ENCODE assay signal across 9 mouse cellular contexts in the genomic region with DNA sequence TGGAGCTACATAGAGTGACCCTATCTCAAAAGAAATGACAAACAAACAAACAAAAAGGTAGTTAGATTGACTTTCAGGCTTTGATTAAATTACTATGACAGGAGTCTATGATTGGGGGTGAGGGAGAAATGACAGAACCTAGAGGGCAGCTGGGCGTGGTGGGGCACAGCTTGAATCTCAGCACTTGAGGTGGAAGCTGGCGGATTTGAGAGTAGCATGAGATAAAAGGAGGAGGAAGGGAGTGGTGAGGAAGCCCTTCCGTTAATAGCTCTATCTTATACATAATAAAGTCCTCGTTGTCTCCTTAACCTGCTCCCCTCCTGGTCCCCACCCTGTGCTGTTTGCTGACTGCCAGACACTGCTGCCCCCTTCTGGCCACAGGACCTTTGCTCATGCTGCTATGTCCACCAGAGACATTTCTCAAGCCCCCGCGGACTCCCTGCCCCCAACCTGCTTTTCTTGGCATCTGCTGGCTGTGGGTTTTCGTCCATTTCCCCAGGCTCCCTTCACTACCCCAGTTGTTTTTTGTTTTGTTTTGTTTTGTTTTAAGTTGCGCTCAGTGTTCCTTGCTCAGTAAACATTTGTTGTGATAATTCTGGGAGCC. TPM values are rescaled to one million over a fixed set of nuclear protein-coding genes. Genes with fewer than 3 reads are reported as not detected.
DNase-seq lines count a peak whose midpoint lies in the region; ATAC-seq and TF ChIP-seq lines count a peak whose summit lies in the region.
"Had no signal": no experiment of that assay in that cellular context is flagged by ENCODE, and none has a peak within 500 bp of the region (broad histone marks: within the 10 kb centered on the region; RNA-seq: fewer than 3 reads in every experiment).

No protein-coding gene starts in this region.

- peaks cover 3% of the 10 kb centered on the region for H3K79me2 ChIP-seq in CH12.LX (replicated peaks; ENCODE audit: control insufficient read depth, extremely low read depth, insufficient read depth, poor library complexity, severe bottlenecking)

- peak; percentile 56 for ATAC-seq in heart, postnatal 0 days (ENCODE audit: insufficient read depth, low read depth)
- ATAC-seq in intestine, embryonic 15.5 days: peak; percentile 46
- ATAC-seq in lung, postnatal 0 days: peak; percentile 80

- no peak for TF ChIP-seq POLR2A in CH12.LX (IDR thresholded peaks at IDR 0.05; ENCODE audit: low read depth, low read length)
- no peak for TF ChIP-seq POLR2A in bone marrow macrophage, adult 2 months (IDR thresholded peaks at IDR 0.05; ENCODE audit: borderline replicate concordance, low read depth, low read length)

- H3K36me3 ChIP-seq in heart, postnatal 0 days (replicated peaks; ENCODE audit: control insufficient read depth, insufficient read depth, low read length): no peaks in the 10 kb centered on the region
- peaks cover 0 to 26% of the 10 kb centered on the region in 2 experiments for H3K36me3 ChIP-seq in CH12.LX (replicated peaks in 1 of 2; ENCODE audit: control insufficient read depth in 1 of 2, insufficient read depth in 1 of 2, low read length in 1 of 2)
- no peaks in the 10 kb centered on the region for H3K36me3 ChIP-seq in intestine, embryonic 15.5 days
- H3K36me3 ChIP-seq in lung, postnatal 0 days (ENCODE audit: insufficient read depth, low read length): no peaks in the 10 kb centered on the region

- in situ Hi-C loops in CH12.LX (cut with MboI; ENCODE audit: low pct_ligation_motif_present, low pct_unique_long_range_greater_than_20kb, low sequenced_read_pairs): loop anchor here (5.0 kb wide), 1 partner anchor 51 kb away; the partner anchor contains the start of gene Lin37

- no peak overlapping the region for H3K4me3 ChIP-seq in heart, postnatal 0 days (ENCODE audit: low read depth, low read length)
- no peak overlapping the region for H3K4me3 ChIP-seq in CH12.LX (replicated peaks in 1 of 3; ENCODE audit: low read depth in 2 of 3, low read length in 2 of 3, poor library complexity in 1 of 3)
- no peak overlapping the region for H3K4me3 ChIP-seq in bone marrow macrophage, adult 2 months (ENCODE audit: insufficient read depth, low read length)
- no peak overlapping the region for H3K4me3 ChIP-seq in intestine, embryonic 15.5 days (replicated peaks)
- H3K4me3 ChIP-seq in lung, postnatal 0 days (ENCODE audit: low read depth, low read length): no peak overlapping the region
- H3K4me3 ChIP-seq: myocyte had no signal

- TF ChIP-seq CTCF in heart, postnatal 0 days (IDR thresholded peaks at IDR 0.05; ENCODE audit: low read depth): peak; percentile 71
- peak; percentile 68 to 95 for TF ChIP-seq CTCF in CH12.LX (conservative IDR thresholded peaks at IDR 0.05 in 1 of 2, IDR thresholded peaks at IDR 0.05 in 1 of 2; ENCODE audit: low read depth in 2 of 2, low read length in 2 of 2)
- TF ChIP-seq CTCF in bone marrow macrophage, adult 2 months (IDR thresholded peaks at IDR 0.05; ENCODE audit: low read depth, low read length): peak; percentile 77
- peak; percentile 85 for TF ChIP-seq CTCF in lung, postnatal 0 days (IDR thresholded peaks at IDR 0.05)

- dilution Hi-C loops in CH12.LX (cut with MboI; ENCODE audit: extremely low pct_ligation_motif_present, extremely low pct_unique_long_range_greater_than_20kb, low sequenced_read_pairs): no loop called here

- H3K9me3 ChIP-seq in heart, postnatal 0 days (replicated peaks; ENCODE audit: control insufficient read depth, low read length): no peaks in the 10 kb centered on the region
- H3K9me3 ChIP-seq in CH12.LX (replicated peaks; ENCODE audit: low read length): no peaks in the 10 kb centered on the region
- no peaks in the 10 kb centered on the region for H3K9me3 ChIP-seq in intestine, embryonic 15.5 days
- no peaks in the 10 kb centered on the region for H3K9me3 ChIP-seq in lung, postnatal 0 days (ENCODE audit: low read length)

- 25% methylated on average over 8 of the region's 8 CpGs for WGBS in heart, postnatal 0 days
- WGBS in intestine, embryonic 15.5 days: 25% methylated on average over 8 of the region's 8 CpGs
- 17% methylated on average over 8 of the region's 8 CpGs for WGBS in lung, postnatal 0 days

- TF ChIP-seq EP300 in heart, postnatal 0 days (IDR thresholded peaks at IDR 0.05; ENCODE audit: low read depth): no peak
- TF ChIP-seq EP300 in CH12.LX (IDR thresholded peaks at IDR 0.05; ENCODE audit: low read length): 0 out of 2 replicates have a peak, but pooled peaks have one; percentile 9
- 0 out of 2 replicates have a peak, but pooled peaks have one; percentile 39 for TF ChIP-seq EP300 in lung, postnatal 0 days (IDR thresholded peaks at IDR 0.05)

- no peak overlapping the region for H3K9ac ChIP-seq in heart, postnatal 0 days (replicated peaks; ENCODE audit: low read depth, low read length)
- no peak overlapping the region for H3K9ac ChIP-seq in CH12.LX (ENCODE audit: insufficient read depth, low read depth)
- H3K9ac ChIP-seq in intestine, embryonic 15.5 days: no peak overlapping the region
- no peak overlapping the region for H3K9ac ChIP-seq in lung, postnatal 0 days (replicated peaks; ENCODE audit: low read depth)

- no peaks in the 10 kb centered on the region for H3K27me3 ChIP-seq in heart, postnatal 0 days (ENCODE audit: control insufficient read depth, insufficient read depth, low read length)
- H3K27me3 ChIP-seq in CH12.LX (replicated peaks): no peaks in the 10 kb centered on the region
- no peaks in the 10 kb centered on the region for H3K27me3 ChIP-seq in intestine, embryonic 15.5 days (replicated peaks)
- H3K27me3 ChIP-seq in lung, postnatal 0 days (replicated peaks; ENCODE audit: insufficient read depth, low read length): no peaks in the 10 kb centered on the region

- DNase-seq in heart, postnatal 0 days (ENCODE audit: low spot score): peak; percentile 60
- DNase-seq in heart, adult 11 months: no peak
- peak; percentile 85 for DNase-seq in CH12.LX (ENCODE audit: extremely low read depth)
- DNase-seq in lung, postnatal 0 days (ENCODE audit: low spot score): peak; percentile 76
- peak; percentile 64 to 86 for DNase-seq in spleen, postnatal 4 days (ENCODE audit: low spot score in 2 of 2)
- no peak for DNase-seq in right cerebral cortex, postnatal 4 days

- H3K27ac ChIP-seq in heart, postnatal 0 days (ENCODE audit: low read depth): no peak overlapping the region
- no peak overlapping the region for H3K27ac ChIP-seq in CH12.LX (ENCODE audit: insufficient read depth, low read depth)
- no peak overlapping the region for H3K27ac ChIP-seq in bone marrow macrophage, adult 2 months (ENCODE audit: insufficient read depth, low read depth, low read length)
- no peak overlapping the region for H3K27ac ChIP-seq in intestine, embryonic 15.5 days
- no peak overlapping the region for H3K27ac ChIP-seq in lung, postnatal 0 days (ENCODE audit: low read length)

- TF ChIP-seq RAD21 in CH12.LX (IDR thresholded peaks at IDR 0.05; ENCODE audit: low read depth, low read length): peak; percentile 96

- H3K4me1 ChIP-seq in heart, postnatal 0 days (ENCODE audit: control insufficient read depth, insufficient read depth): peaks cover 8% of the 10 kb centered on the region; the same call in 1 of the 2 replicates
- peaks cover 23 to 29% of the 10 kb centered on the region in 2 experiments for H3K4me1 ChIP-seq in CH12.LX (ENCODE audit: control insufficient read depth in 1 of 2, insufficient read depth in 2 of 2)
- H3K4me1 ChIP-seq in bone marrow macrophage, adult 2 months (ENCODE audit: control insufficient read depth, insufficient read depth, low read length): no peaks in the 10 kb centered on the region
- H3K4me1 ChIP-seq in intestine, embryonic 15.5 days (replicated peaks): peaks cover 16% of the 10 kb centered on the region
- H3K4me1 ChIP-seq in lung, postnatal 0 days (ENCODE audit: insufficient read depth, low read depth, low read length): no peaks in the 10 kb centered on the region

- no peak overlapping the region for H3K4me2 ChIP-seq in heart, postnatal 0 days (ENCODE audit: low read depth, low read length)
- no peak overlapping the region for H3K4me2 ChIP-seq in CH12.LX (ENCODE audit: insufficient read depth, low read depth, poor library complexity, severe bottlenecking)
- H3K4me2 ChIP-seq in intestine, embryonic 15.5 days (replicated peaks): no peak overlapping the region
- no peak overlapping the region for H3K4me2 ChIP-seq in lung, postnatal 0 days (replicated peaks; ENCODE audit: low read depth, low read length)

RNA-seq across cellular contexts. Expression of gene Upk1a, which starts 4.8 kb away (rescaled TPM):
- total RNA-seq in heart, postnatal 0 days (2014; rRNA removed; ENCODE audit: low replicate concordance): 1.1 and 73.4 TPM in 2 replicates
- polyA plus RNA-seq in heart, postnatal 0 days (2015; fragmentation: Nextera tagmentation; extraction: Ambion mirVana): 0.56 and 0.60 TPM in 2 replicates
- total RNA-seq in CH12.LX (2012; rRNA removed) (6.5 and 10.9 TPM in 2 replicates), CH12.LX (2014; rRNA removed) (0.47 and 0.49 TPM in 2 replicates)
- polyA plus RNA-seq in CH12.LX (2012; ENCODE audit: insufficient read length, low read depth): 1.8 and 2.3 TPM in 2 replicates
- polyA plus RNA-seq in bone marrow macrophage, adult 2 months (2012; ENCODE audit: insufficient read depth, insufficient read length, missing spikeins): not detected in 2 replicates
- 8.5 and 10.0 TPM in 2 replicates for polyA plus RNA-seq in intestine, embryonic 15.5 days (2015; fragmentation: Nextera tagmentation; extraction: Ambion mirVana)
- 11.2 and 11.8 TPM in 2 replicates for polyA plus RNA-seq in lung, postnatal 0 days (2015; fragmentation: Nextera tagmentation; extraction: Ambion mirVana)

RNA-seq across cellular contexts. Expression of gene Zbtb32, which starts 9.1 kb away (rescaled TPM):
- not detected in 2 replicates for total RNA-seq in heart, postnatal 0 days (2014; rRNA removed; ENCODE audit: low replicate concordance)
- 0.11 and 0.27 TPM in 2 replicates for polyA plus RNA-seq in heart, postnatal 0 days (2015; fragmentation: Nextera tagmentation; extraction: Ambion mirVana)
- total RNA-seq in CH12.LX (2012; rRNA removed): 183 TPM in 2 replicates
- total RNA-seq in CH12.LX (2014; rRNA removed): 156 and 173 TPM in 2 replicates
- 171 and 178 TPM in 2 replicates for polyA plus RNA-seq in CH12.LX (2012; ENCODE audit: insufficient read length, low read depth)
- 0.45 TPM in 1 of 2 replicates, not detected in the other for polyA plus RNA-seq in bone marrow macrophage, adult 2 months (2012; ENCODE audit: insufficient read depth, insufficient read length, missing spikeins)
- 0.87 and 1.6 TPM in 2 replicates for polyA plus RNA-seq in intestine, embryonic 15.5 days (2015; fragmentation: Nextera tagmentation; extraction: Ambion mirVana)
- 3.0 and 3.9 TPM in 2 replicates for polyA plus RNA-seq in lung, postnatal 0 days (2015; fragmentation: Nextera tagmentation; extraction: Ambion mirVana)

RNA-seq across cellular contexts. Expression of gene Cox6b1, which starts 18.1 kb away (rescaled TPM):
- 1,408 and 1,527 TPM in 2 replicates for total RNA-seq in heart, postnatal 0 days (2014; rRNA removed; ENCODE audit: low replicate concordance)
- polyA plus RNA-seq in heart, postnatal 0 days (2015; fragmentation: Nextera tagmentation; extraction: Ambion mirVana): 4,395 and 4,405 TPM in 2 replicates
- total RNA-seq in CH12.LX (2012; rRNA removed) (432 and 456 TPM in 2 replicates), CH12.LX (2014; rRNA removed) (776 and 802 TPM in 2 replicates)
- polyA plus RNA-seq in CH12.LX (2012; ENCODE audit: insufficient read length, low read depth): 581 and 625 TPM in 2 replicates
- polyA plus RNA-seq in bone marrow macrophage, adult 2 months (2012; ENCODE audit: insufficient read depth, insufficient read length, missing spikeins): 553 and 612 TPM in 2 replicates
- polyA plus RNA-seq in intestine, embryonic 15.5 days (2015; fragmentation: Nextera tagmentation; extraction: Ambion mirVana): 1,191 and 1,300 TPM in 2 replicates
- 717 and 766 TPM in 2 replicates for polyA plus RNA-seq in lung, postnatal 0 days (2015; fragmentation: Nextera tagmentation; extraction: Ambion mirVana)

RNA-seq across cellular contexts. Expression of gene Kmt2b, which starts 19.3 kb away (rescaled TPM):
- 12.1 and 13.4 TPM in 2 replicates for total RNA-seq in heart, postnatal 0 days (2014; rRNA removed; ENCODE audit: low replicate concordance)
- polyA plus RNA-seq in heart, postnatal 0 days (2015; fragmentation: Nextera tagmentation; extraction: Ambion mirVana): 2.9 and 3.2 TPM in 2 replicates
- total RNA-seq in CH12.LX (2012; rRNA removed) (17.2 and 18.3 TPM in 2 replicates), CH12.LX (2014; rRNA removed) (4.8 and 8.4 TPM in 2 replicates)
- 31.0 and 32.8 TPM in 2 replicates for polyA plus RNA-seq in CH12.LX (2012; ENCODE audit: insufficient read length, low read depth)
- polyA plus RNA-seq in bone marrow macrophage, adult 2 months (2012; ENCODE audit: insufficient read depth, insufficient read length, missing spikeins): 36.2 and 38.4 TPM in 2 replicates
- 6.5 and 7.2 TPM in 2 replicates for polyA plus RNA-seq in intestine, embryonic 15.5 days (2015; fragmentation: Nextera tagmentation; extraction: Ambion mirVana)
- polyA plus RNA-seq in lung, postnatal 0 days (2015; fragmentation: Nextera tagmentation; extraction: Ambion mirVana): 6.8 and 6.9 TPM in 2 replicates

RNA-seq across cellular contexts. Expression of gene Etv2, which starts 27.8 kb away (rescaled TPM):
- not detected in 2 replicates for total RNA-seq in heart, postnatal 0 days (2014; rRNA removed; ENCODE audit: low replicate concordance)
- not detected in 2 replicates for polyA plus RNA-seq in heart, postnatal 0 days (2015; fragmentation: Nextera tagmentation; extraction: Ambion mirVana)
- not detected in 2 replicates for total RNA-seq in CH12.LX (2012; rRNA removed)
- not detected in 2 replicates for total RNA-seq in CH12.LX (2014; rRNA removed)
- polyA plus RNA-seq in CH12.LX (2012; ENCODE audit: insufficient read length, low read depth): not detected in 2 replicates
- not detected in 2 replicates for polyA plus RNA-seq in bone marrow macrophage, adult 2 months (2012; ENCODE audit: insufficient read depth, insufficient read length, missing spikeins)
- polyA plus RNA-seq in intestine, embryonic 15.5 days (2015; fragmentation: Nextera tagmentation; extraction: Ambion mirVana): not detected in 2 replicates
- polyA plus RNA-seq in lung, postnatal 0 days (2015; fragmentation: Nextera tagmentation; extraction: Ambion mirVana): not detected in 2 replicates
- polyA plus RNA-seq: myocyte had no signal

Comparison
In these comparisons a context has a peak if more than half of its experiments do, and no peak if none do; other contexts are left out.
1. DNase-seq: peak in heart, postnatal 0 days (single experiment), CH12.LX (single experiment), lung, postnatal 0 days (single experiment) and spleen, postnatal 4 days (2 of 2); none in heart, adult 11 months (single experiment) and right cerebral cortex, postnatal 4 days (single experiment).
2. RNA of gene Zbtb32, which starts 9.1 kb away (polyA plus RNA-seq): 171 to 178 TPM in CH12.LX; 3.0 to 3.9 TPM in lung, postnatal 0 days, 0.87 to 1.6 TPM in intestine, embryonic 15.5 days, 0.45 TPM in bone marrow macrophage, adult 2 months and 0.11 to 0.27 TPM in heart, postnatal 0 days; every median in the first group is over 10 times any median in the second.
3. Peak in every context shown above with its lines, with median percentiles within 50 percentile points of each other: ATAC-seq and CTCF ChIP-seq.